12 mouse cellular contexts compared by ENCODE assay signal in genomic region chr1:172486236-172486635, GRCm38 (mm10). TPM values are rescaled to one million over a fixed set of nuclear protein-coding genes. Genes with fewer than 3 reads are reported as not detected.
DNase-seq lines count a peak whose midpoint lies in the region; ATAC-seq and TF ChIP-seq lines count a peak whose summit lies in the region.
"Had no signal": no experiment of that assay in that cellular context is flagged by ENCODE, and none has a peak within 500 bp of the region (broad histone marks: within the 10 kb centered on the region; RNA-seq: fewer than 3 reads in every experiment).

No protein-coding gene starts in this region.

- peaks cover 13% of the 10 kb centered on the region for H3K4me1 ChIP-seq in testis, adult 2 months (ENCODE audit: control insufficient read depth, insufficient read depth, low read length)
- H3K4me1 ChIP-seq in hindbrain, embryonic 15.5 days (replicated peaks): peaks cover 70% of the 10 kb centered on the region
- H3K4me1 ChIP-seq in midbrain, embryonic 12.5 days: peaks cover 63% of the 10 kb centered on the region
- H3K4me1 ChIP-seq in stomach, embryonic 16.5 days (ENCODE audit: control insufficient read depth, insufficient read depth, low read length): peaks cover 22% of the 10 kb centered on the region

- H3K27ac ChIP-seq in testis, adult 2 months (ENCODE audit: control insufficient read depth, insufficient read depth, low read depth, low read length): peak overlapping the region; percentile 5; the same call in 1 of the 2 replicates
- H3K27ac ChIP-seq in hindbrain, embryonic 15.5 days (replicated peaks): no peak overlapping the region; the same call in 1 of the 2 replicates
- peak overlapping the region; percentile 72 for H3K27ac ChIP-seq in midbrain, embryonic 12.5 days (replicated peaks)
- no peak overlapping the region for H3K27ac ChIP-seq in stomach, embryonic 16.5 days (ENCODE audit: low read length)

- peak overlapping the region; percentile 86 for H3K4me2 ChIP-seq in hindbrain, embryonic 15.5 days
- peak overlapping the region; percentile 94 for H3K4me2 ChIP-seq in midbrain, embryonic 12.5 days (replicated peaks)
- H3K4me2 ChIP-seq in stomach, embryonic 16.5 days (ENCODE audit: low read depth, low read length): no peak overlapping the region

- no peak for ATAC-seq in hindbrain, embryonic 15.5 days (ENCODE audit: low FRiP score, low read depth)
- ATAC-seq in midbrain, embryonic 12.5 days (ENCODE audit: low FRiP score, low read depth): peak; percentile 20; the same call in 1 of the 2 replicates
- ATAC-seq in stomach, embryonic 16.5 days (ENCODE audit: insufficient read depth, low FRiP score): no peak

- no peaks in the 10 kb centered on the region for H3K9me3 ChIP-seq in hindbrain, embryonic 15.5 days
- H3K9me3 ChIP-seq in midbrain, embryonic 12.5 days: no peaks in the 10 kb centered on the region
- H3K9me3 ChIP-seq in stomach, embryonic 16.5 days (replicated peaks; ENCODE audit: control insufficient read depth, low read length): no peaks in the 10 kb centered on the region

- TF ChIP-seq POLR2A in testis, adult 2 months (IDR thresholded peaks at IDR 0.05; ENCODE audit: control insufficient read depth, low read depth, low read length): no peak

- peak overlapping the region; percentile 76 for H3K4me3 ChIP-seq in testis, adult 2 months (ENCODE audit: control insufficient read depth, low read depth, low read length)
- peak overlapping the region; percentile 14 for H3K4me3 ChIP-seq in hindbrain, embryonic 15.5 days
- H3K4me3 ChIP-seq in midbrain, embryonic 12.5 days: peak overlapping the region; percentile 73
- no peak overlapping the region for H3K4me3 ChIP-seq in stomach, embryonic 16.5 days (replicated peaks; ENCODE audit: low read length)

- TF ChIP-seq CTCF in testis, adult 2 months (IDR thresholded peaks at IDR 0.05; ENCODE audit: control insufficient read depth, insufficient read depth, insufficient replicate concordance, low read depth, low read length): no peak

- no peaks in the 10 kb centered on the region for H3K36me3 ChIP-seq in testis, adult 2 months (ENCODE audit: control insufficient read depth, insufficient read depth, low read length)
- no peaks in the 10 kb centered on the region for H3K36me3 ChIP-seq in hindbrain, embryonic 15.5 days
- peaks cover 20% of the 10 kb centered on the region for H3K36me3 ChIP-seq in midbrain, embryonic 12.5 days
- H3K36me3 ChIP-seq in stomach, embryonic 16.5 days (ENCODE audit: control insufficient read depth, insufficient read depth, low read length): no peaks in the 10 kb centered on the region

- WGBS in hindbrain, embryonic 15.5 days: 12% methylated on average over 4 of the region's 4 CpGs
- WGBS in midbrain, embryonic 12.5 days: 6% methylated on average over 4 of the region's 4 CpGs
- WGBS in stomach, embryonic 16.5 days: 48% methylated on average over 4 of the region's 4 CpGs

- H3K27me3 ChIP-seq in testis, adult 2 months (ENCODE audit: control insufficient read depth, insufficient read depth, low read length): peaks cover 2% of the 10 kb centered on the region
- H3K27me3 ChIP-seq in hindbrain, embryonic 15.5 days: no peaks in the 10 kb centered on the region
- no peaks in the 10 kb centered on the region for H3K27me3 ChIP-seq in midbrain, embryonic 12.5 days
- H3K27me3 ChIP-seq in stomach, embryonic 16.5 days (ENCODE audit: control insufficient read depth, insufficient read depth, low read length): no peaks in the 10 kb centered on the region

- DNase-seq in testis, postnatal 10 days (ENCODE audit: low spot score): no peak
- no peak for DNase-seq in right cerebral cortex, postnatal 36 days (ENCODE audit: low spot score in 2 of 2)
- DNase-seq in cerebellum, postnatal 36 days: no peak
- DNase-seq in ovary, adult 18-20 months (ENCODE audit: low spot score): no peak
- DNase-seq: adrenal gland, postnatal 25 days; B cell, adult 2 months; cerebellum, adult 8-10 months; lung, postnatal 4 days had no signal

- H3K9ac ChIP-seq in hindbrain, embryonic 15.5 days: peak overlapping the region; percentile 30
- H3K9ac ChIP-seq in midbrain, embryonic 12.5 days (replicated peaks): peak overlapping the region; percentile 80; the same call in 1 of the 2 replicates
- peak overlapping the region; percentile 13; the same call in 1 of the 2 replicates for H3K9ac ChIP-seq in stomach, embryonic 16.5 days (ENCODE audit: low read length)

RNA-seq across cellular contexts. Expression of gene Igsf9, which starts 4.6 kb away (rescaled TPM):
- polyA plus RNA-seq in testis, adult 2 months (2012; rRNA removed): 66.1 and 68.5 TPM in 2 replicates
- polyA plus RNA-seq in hindbrain, embryonic 15.5 days (2015; fragmentation: Nextera tagmentation; extraction: Ambion mirVana): 45.7 and 49.3 TPM in 2 replicates
- polyA plus RNA-seq in midbrain, embryonic 12.5 days (2016; fragmentation: Nextera tagmentation; extraction: Ambion mirVana): 86.1 and 99.3 TPM in 2 replicates
- 51.6 and 55.3 TPM in 2 replicates for polyA plus RNA-seq in stomach, embryonic 16.5 days (2015; fragmentation: Nextera tagmentation; extraction: Ambion mirVana)

RNA-seq across cellular contexts. Expression of gene Slamf9, which starts 11.1 kb away (rescaled TPM):
- polyA plus RNA-seq in testis, adult 2 months (2012; rRNA removed): 9.8 and 13.1 TPM in 2 replicates
- polyA plus RNA-seq in hindbrain, embryonic 15.5 days (2015; fragmentation: Nextera tagmentation; extraction: Ambion mirVana): 0.12 and 0.18 TPM in 2 replicates
- polyA plus RNA-seq in midbrain, embryonic 12.5 days (2016; fragmentation: Nextera tagmentation; extraction: Ambion mirVana): 0.18 TPM in 1 of 2 replicates, not detected in the other
- 0.59 and 0.91 TPM in 2 replicates for polyA plus RNA-seq in stomach, embryonic 16.5 days (2015; fragmentation: Nextera tagmentation; extraction: Ambion mirVana)

RNA-seq across cellular contexts. Expression of gene Tagln2, which starts 13.6 kb away (rescaled TPM):
- polyA plus RNA-seq in testis, adult 2 months (2012; rRNA removed): 7.6 and 16.5 TPM in 2 replicates
- 77.7 and 83.7 TPM in 2 replicates for polyA plus RNA-seq in hindbrain, embryonic 15.5 days (2015; fragmentation: Nextera tagmentation; extraction: Ambion mirVana)
- polyA plus RNA-seq in midbrain, embryonic 12.5 days (2016; fragmentation: Nextera tagmentation; extraction: Ambion mirVana): 37.0 and 45.9 TPM in 2 replicates
- polyA plus RNA-seq in stomach, embryonic 16.5 days (2015; fragmentation: Nextera tagmentation; extraction: Ambion mirVana): 377 and 446 TPM in 2 replicates

RNA-seq across cellular contexts. Expression of gene Cfap45, which starts 34.4 kb away (rescaled TPM):
- polyA plus RNA-seq in testis, adult 2 months (2012; rRNA removed): 302 and 305 TPM in 2 replicates
- 2.8 and 4.6 TPM in 2 replicates for polyA plus RNA-seq in hindbrain, embryonic 15.5 days (2015; fragmentation: Nextera tagmentation; extraction: Ambion mirVana)
- 1.2 TPM in 2 replicates for polyA plus RNA-seq in midbrain, embryonic 12.5 days (2016; fragmentation: Nextera tagmentation; extraction: Ambion mirVana)
- polyA plus RNA-seq in stomach, embryonic 16.5 days (2015; fragmentation: Nextera tagmentation; extraction: Ambion mirVana): 2.6 and 3.1 TPM in 2 replicates

Comparison
In these comparisons a context has a peak if more than half of its experiments do, and no peak if none do; other contexts are left out.
1. H3K27ac ChIP-seq: peak in testis, adult 2 months (single experiment) and midbrain, embryonic 12.5 days (single experiment); none in hindbrain, embryonic 15.5 days (single experiment) and stomach, embryonic 16.5 days (single experiment).
2. H3K9ac ChIP-seq: peak in every context shown above with its lines; median percentile 80 in midbrain, embryonic 12.5 days; 30 in hindbrain, embryonic 15.5 days; 13 in stomach, embryonic 16.5 days.